Mouse (Mus musculus): ENCODE results near the gene Map7. TPM values are rescaled to one million over a fixed set of nuclear protein-coding genes. Genes with fewer than 3 reads are reported as not detected.

Map7 gene
- polyA plus RNA-seq, 1 experiment: 30.0 TPM

- no peak for DNase-seq
- Histone ChIP-seq H3K27me3 (replicated peaks; ENCODE audit: control insufficient read depth, insufficient read depth, low read length) (no peaks in the 10 kb centered on the region), H3K4me3 (ENCODE audit: insufficient read depth, low read depth, low read length) (no peak overlapping the region), H3K27ac (ENCODE audit: insufficient read depth, low read depth, low read length) (no peak overlapping the region), H3K4me1 (ENCODE audit: control insufficient read depth, insufficient read depth, low read length) (no peaks in the 10 kb centered on the region), H3K36me3 (ENCODE audit: control insufficient read depth, insufficient read depth, low read length) (peaks cover 3% of the 10 kb centered on the region)
- WGBS: 56% methylated on average over 12 of the region's 12 CpGs
- TF ChIP-seq POLR2A (IDR thresholded peaks at IDR 0.05; ENCODE audit: low read depth, low read length) (no peak), CTCF (conservative IDR thresholded peaks at IDR 0.05; ENCODE audit: insufficient read depth, insufficient read length, low read depth, low read length) (no peak)
Measured at GRCm38 (mm10) chr10:20132933-20133652, 15.2 kb upstream of the Map7 start.

DNA sequence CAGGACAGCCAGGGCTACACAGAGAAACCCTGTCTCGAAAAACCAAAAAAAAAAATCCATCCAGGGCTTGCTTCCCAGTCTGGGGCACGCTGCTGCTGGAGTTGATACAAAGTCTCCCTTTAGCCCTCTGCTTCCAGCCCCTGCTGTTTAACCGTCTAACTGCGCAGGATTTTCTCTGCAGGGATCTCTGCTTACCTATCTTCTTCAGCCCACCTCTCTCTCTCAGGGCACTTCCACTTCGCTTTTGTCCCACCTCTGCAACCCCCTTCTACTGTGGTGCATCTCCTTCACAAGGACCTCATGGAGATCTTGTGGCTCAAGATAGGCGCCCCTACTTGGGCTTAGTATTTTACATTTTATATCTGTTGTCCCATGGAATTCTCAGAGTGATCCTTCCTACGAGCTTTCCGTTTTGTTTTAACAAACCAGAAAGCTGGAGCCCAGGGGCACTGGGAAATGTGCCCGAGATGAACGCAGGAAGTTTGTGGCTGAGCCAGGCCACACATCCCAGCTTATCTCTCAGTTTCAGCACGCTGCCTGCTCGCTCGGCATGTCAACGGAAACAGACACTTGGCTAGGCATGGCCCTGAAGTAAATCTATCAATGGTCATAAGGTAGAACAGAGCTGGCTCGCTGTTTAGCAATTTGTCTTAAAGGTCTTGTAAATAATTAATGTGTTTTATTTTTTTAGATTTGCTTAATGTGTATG is 12.8 kb upstream of the Map7 start:
- Histone ChIP-seq H3K4me3 (ENCODE audit: insufficient read depth, low read depth, low read length) (no peak overlapping the region), H3K36me3 (ENCODE audit: control insufficient read depth, insufficient read depth, low read length) (peaks cover 4% of the 10 kb centered on the region), H3K27ac (ENCODE audit: insufficient read depth, low read depth, low read length) (no peak overlapping the region), H3K27me3 (replicated peaks; ENCODE audit: control insufficient read depth, insufficient read depth, low read length) (no peaks in the 10 kb centered on the region), H3K4me1 (ENCODE audit: control insufficient read depth, insufficient read depth, low read length) (no peaks in the 10 kb centered on the region; the same call in 1 of the 2 replicates)
- TF ChIP-seq CTCF (conservative IDR thresholded peaks at IDR 0.05; ENCODE audit: insufficient read depth, insufficient read length, low read depth, low read length) (no peak), POLR2A (IDR thresholded peaks at IDR 0.05; ENCODE audit: low read depth, low read length) (no peak)
- WGBS: 59% methylated on average over 15 of the region's 15 CpGs
- peak; percentile 55 for DNase-seq

- WGBS: 93% methylated on average over 1 of the region's 1 CpGs
- no peak overlapping the region for H3K4me3 ChIP-seq (ENCODE audit: insufficient read depth, low read depth, low read length)
- no peak for TF ChIP-seq CTCF (conservative IDR thresholded peaks at IDR 0.05; ENCODE audit: insufficient read depth, insufficient read length, low read depth, low read length)
- no peak for TF ChIP-seq POLR2A (IDR thresholded peaks at IDR 0.05; ENCODE audit: low read depth, low read length)
- H3K36me3 ChIP-seq (ENCODE audit: control insufficient read depth, insufficient read depth, low read length): peaks cover 7% of the 10 kb centered on the region
- no peaks in the 10 kb centered on the region for H3K27me3 ChIP-seq (replicated peaks; ENCODE audit: control insufficient read depth, insufficient read depth, low read length)
- H3K4me1 ChIP-seq (ENCODE audit: control insufficient read depth, insufficient read depth, low read length): no peaks in the 10 kb centered on the region; the same call in 1 of the 2 replicates
- no peak overlapping the region for H3K27ac ChIP-seq (ENCODE audit: insufficient read depth, low read depth, low read length)
- DNase-seq: no peak
Measured at GRCm38 (mm10) chr10:20136505-20136904, 11.8 kb upstream of the Map7 start.

- Histone ChIP-seq H3K27me3 (replicated peaks; ENCODE audit: control insufficient read depth, insufficient read depth, low read length) (no peaks in the 10 kb centered on the region), H3K27ac (ENCODE audit: insufficient read depth, low read depth, low read length) (peak overlapping the region; percentile 35; the same call in 1 of the 2 replicates), H3K4me1 (ENCODE audit: control insufficient read depth, insufficient read depth, low read length) (no peaks in the 10 kb centered on the region; the same call in 1 of the 2 replicates), H3K36me3 (ENCODE audit: control insufficient read depth, insufficient read depth, low read length) (peaks cover 9% of the 10 kb centered on the region), H3K4me3 (ENCODE audit: insufficient read depth, low read depth, low read length) (no peak overlapping the region)
- DNase-seq: no peak
- 51% methylated on average over 17 of the region's 17 CpGs for WGBS
- TF ChIP-seq POLR2A (IDR thresholded peaks at IDR 0.05; ENCODE audit: low read depth, low read length) (no peak), CTCF (conservative IDR thresholded peaks at IDR 0.05; ENCODE audit: insufficient read depth, insufficient read length, low read depth, low read length) (no peak)
Measured at GRCm38 (mm10) chr10:20141376-20141775, 6.9 kb upstream of the Map7 start.

DNA sequence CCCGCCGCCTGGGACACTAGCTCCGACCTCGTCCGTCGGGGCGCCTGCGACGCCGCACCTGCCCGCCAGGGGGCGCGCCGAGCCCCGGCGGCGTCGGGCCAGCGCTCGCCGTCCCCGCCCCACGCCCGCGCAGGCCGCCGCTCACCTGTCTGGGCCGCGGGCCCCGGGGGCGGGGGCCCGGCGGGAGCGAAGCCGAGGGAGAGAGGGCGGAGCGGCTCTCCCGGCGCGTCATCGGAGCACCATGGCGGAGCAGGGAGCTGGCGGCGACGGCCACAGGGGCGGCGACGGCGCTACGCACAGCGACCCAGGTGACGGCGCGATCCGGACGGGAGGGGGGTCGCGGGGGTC is 476 bp downstream of the Map7 start:
- TF ChIP-seq POLR2A (IDR thresholded peaks at IDR 0.05; ENCODE audit: low read depth, low read length): no peak
- peak; percentile 38 for TF ChIP-seq CTCF (conservative IDR thresholded peaks at IDR 0.05; ENCODE audit: insufficient read depth, insufficient read length, low read depth, low read length)
- no peaks in the 10 kb centered on the region for H3K27me3 ChIP-seq (replicated peaks; ENCODE audit: control insufficient read depth, insufficient read depth, low read length)
- no peak overlapping the region for H3K27ac ChIP-seq (ENCODE audit: insufficient read depth, low read depth, low read length)
- H3K4me1 ChIP-seq (ENCODE audit: control insufficient read depth, insufficient read depth, low read length): peaks cover 14% of the 10 kb centered on the region
- H3K4me3 ChIP-seq (ENCODE audit: insufficient read depth, low read depth, low read length): peak overlapping the region; percentile 89
- peak; percentile 87 for DNase-seq
- WGBS: 1% methylated on average over 54 of the region's 58 CpGs
- H3K36me3 ChIP-seq (ENCODE audit: control insufficient read depth, insufficient read depth, low read length): no peaks in the 10 kb centered on the region

GRCm38 (mm10) chr10:20149121-20149834 is 1.0 kb downstream of the Map7 start:
- 1% methylated on average over 73 of the region's 74 CpGs for WGBS
- DNase-seq: peak; percentile 57
- no peak for TF ChIP-seq POLR2A (IDR thresholded peaks at IDR 0.05; ENCODE audit: low read depth, low read length)
- TF ChIP-seq CTCF (conservative IDR thresholded peaks at IDR 0.05; ENCODE audit: insufficient read depth, insufficient read length, low read depth, low read length): no peak

More at GRCm38 (mm10) chr10:20149121-20149834, 1.0 kb downstream of the Map7 start:
- Histone ChIP-seq H3K27ac (ENCODE audit: insufficient read depth, low read depth, low read length) (peak overlapping the region; percentile 91), H3K27me3 (replicated peaks; ENCODE audit: control insufficient read depth, insufficient read depth, low read length) (no peaks in the 10 kb centered on the region), H3K36me3 (ENCODE audit: control insufficient read depth, insufficient read depth, low read length) (no peaks in the 10 kb centered on the region), H3K4me1 (ENCODE audit: control insufficient read depth, insufficient read depth, low read length) (peaks cover 16% of the 10 kb centered on the region), H3K4me3 (ENCODE audit: insufficient read depth, low read depth, low read length) (peak overlapping the region; percentile 89)
